Mouse (Mus musculus): ENCODE results near the gene Oit3.

Oit3 gene

GRCm38 (mm10) chr10:59441735-59442134 lies at the start of gene Oit3:
Gene Oit3, minus strand, starts transcription at chr10:59441778.
- DNase-seq: no peak

DNA sequence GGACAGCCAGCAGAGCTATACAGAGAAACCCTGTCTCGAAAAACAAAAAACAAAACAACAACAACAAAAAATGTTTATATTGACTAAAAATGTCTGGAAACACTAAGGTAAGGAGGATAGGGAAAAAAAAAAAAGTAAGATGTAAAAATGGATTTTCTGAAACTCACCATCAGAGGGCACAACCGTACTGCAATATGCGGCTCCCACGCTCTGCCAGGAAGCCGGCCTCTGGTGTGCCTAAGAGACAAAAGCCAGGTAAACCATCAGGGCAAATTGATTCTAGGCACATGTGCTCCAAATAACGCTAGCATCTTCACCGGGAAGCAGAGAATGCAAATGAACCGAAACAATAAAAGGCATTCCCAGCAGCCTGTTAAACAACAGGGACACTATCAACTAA lies 49.3 kb upstream of the Oit3 start:
- DNase-seq: peak; percentile 59

DNA sequence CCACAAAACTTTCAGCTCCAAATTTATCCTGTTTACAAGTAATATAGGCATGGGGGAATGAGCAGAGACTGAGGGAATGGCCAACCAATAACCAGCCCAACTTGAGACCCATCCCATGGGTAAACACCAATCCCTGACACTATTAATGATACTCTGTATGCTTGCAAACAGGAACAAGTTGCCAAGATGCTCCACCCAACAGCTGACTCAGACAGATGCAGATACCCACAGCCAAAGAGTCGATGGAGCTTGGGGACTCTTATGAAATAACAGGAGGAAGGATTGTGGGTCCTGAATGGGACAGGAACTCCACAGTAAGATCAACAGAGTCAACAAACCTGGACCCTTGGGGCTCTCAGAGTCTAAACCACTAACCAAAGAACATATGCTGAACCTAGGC lies 47.8 kb upstream of the Oit3 start:
- DNase-seq: no peak

- DNase-seq: no peak
Observed at GRCm38 (mm10) chr10:59487351-59487750, 45.8 kb upstream of the Oit3 start.

DNA sequence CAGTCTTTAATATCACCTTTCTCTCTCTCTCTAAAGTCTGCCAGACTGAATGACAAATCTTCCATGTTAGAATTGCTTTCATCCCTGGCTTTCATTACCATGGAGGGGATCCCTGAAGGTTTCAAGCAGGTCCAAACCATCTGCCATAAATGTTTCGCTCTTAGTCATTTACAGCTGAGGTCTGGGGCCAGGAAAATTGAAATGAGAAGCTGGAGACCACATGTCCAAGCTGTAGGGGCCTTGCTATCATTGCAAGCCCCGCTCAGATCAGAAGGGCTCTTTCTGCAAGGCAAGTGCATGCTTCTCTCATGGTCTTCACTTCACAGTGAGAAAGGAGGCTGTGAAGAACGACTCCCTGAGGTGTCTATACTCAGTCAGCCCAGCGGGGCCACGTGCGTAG lies 42.7 kb upstream of the Oit3 start:
- no peak for DNase-seq

GRCm38 (mm10) chr10:59481381-59481780 lies 39.8 kb upstream of the Oit3 start:
- DNase-seq: no peak

DNA sequence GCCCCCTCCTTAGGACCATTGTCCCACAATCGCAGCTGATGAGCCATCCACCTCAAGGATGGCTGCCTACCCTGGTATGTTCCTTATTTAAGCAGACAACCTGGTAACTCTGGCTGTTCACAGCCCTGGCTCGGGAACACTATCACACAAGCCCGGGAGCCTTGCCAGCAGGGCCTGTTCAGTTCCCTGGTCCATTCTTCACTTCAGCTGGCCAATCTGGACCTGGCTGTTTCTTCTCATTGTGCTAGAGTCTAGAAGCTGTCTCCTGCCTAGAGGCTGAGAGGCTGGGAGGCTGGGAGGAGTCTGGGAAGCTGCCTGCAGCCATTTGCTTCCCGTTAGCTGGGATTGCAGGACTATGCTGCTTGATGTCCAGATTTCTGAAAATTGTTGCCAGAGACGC lies 28.9 kb upstream of the Oit3 start:
- DNase-seq: peak; percentile 69

DNA sequence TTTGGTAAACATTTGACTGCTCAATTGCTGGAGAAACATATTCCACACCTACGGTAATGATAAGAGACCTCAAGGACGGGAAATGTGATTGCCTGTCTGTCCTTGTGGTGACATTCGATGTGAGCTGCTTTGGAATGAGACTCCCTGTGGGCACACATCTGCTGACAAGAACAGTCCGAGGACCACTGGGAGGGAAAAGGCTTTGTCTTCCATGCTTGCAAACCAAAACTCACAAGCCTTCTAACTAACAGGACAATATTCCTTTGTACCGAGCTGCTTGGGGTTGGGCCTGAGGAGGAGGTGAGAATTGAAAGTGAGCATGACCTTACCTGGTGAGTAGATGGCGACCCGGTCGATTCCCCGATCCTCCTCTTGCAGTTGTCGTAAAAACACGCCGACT lies 25.7 kb upstream of the Oit3 start:
- no peak for DNase-seq

DNA sequence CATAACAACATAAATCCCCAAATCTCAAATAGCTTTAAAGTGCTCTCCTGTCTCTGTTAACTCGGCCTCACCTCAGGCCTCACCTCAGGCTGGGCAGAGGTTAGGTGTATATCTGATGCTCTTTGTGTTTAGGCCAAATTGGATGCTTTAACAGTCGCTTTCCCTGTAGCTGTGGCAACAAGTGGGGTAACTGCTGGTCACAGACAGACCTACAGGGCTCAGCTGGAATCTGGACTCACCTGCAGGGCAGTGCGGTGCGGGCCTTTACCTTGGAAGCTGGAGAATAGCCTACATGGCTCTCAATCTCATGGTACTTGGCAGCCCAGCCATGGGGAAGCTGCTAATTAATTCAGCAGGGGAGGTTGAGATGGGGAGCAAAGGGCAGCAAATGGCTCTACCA lies 25.0 kb upstream of the Oit3 start:
- no peak for DNase-seq

- DNase-seq: no peak
Observed at GRCm38 (mm10) chr10:59465546-59465945, 24.0 kb upstream of the Oit3 start.

DNA sequence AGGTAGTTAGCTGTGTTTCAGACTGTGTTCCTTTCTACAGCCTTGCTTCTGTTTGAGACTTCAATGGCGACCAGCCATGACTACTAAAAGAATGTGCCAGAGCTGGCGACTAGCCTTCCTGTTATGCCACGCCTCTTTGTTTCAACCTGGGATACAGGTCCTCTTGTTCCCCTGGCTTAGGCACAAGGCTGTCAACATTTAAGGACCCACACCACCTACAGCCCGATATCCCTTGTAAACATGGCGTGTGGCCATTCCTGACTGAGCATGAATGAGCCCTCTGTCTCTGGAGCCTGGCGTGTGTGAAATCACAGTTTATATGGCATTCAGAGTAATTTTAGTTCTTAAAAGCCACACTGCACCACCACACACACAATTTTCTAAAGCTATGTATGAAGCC lies 20.7 kb upstream of the Oit3 start:
- DNase-seq: no peak

- no peak for DNase-seq
Observed at GRCm38 (mm10) chr10:59459767-59460166, 18.2 kb upstream of the Oit3 start.

GRCm38 (mm10) chr10:59454631-59455030 lies 13.1 kb upstream of the Oit3 start:
- DNase-seq: no peak

DNA sequence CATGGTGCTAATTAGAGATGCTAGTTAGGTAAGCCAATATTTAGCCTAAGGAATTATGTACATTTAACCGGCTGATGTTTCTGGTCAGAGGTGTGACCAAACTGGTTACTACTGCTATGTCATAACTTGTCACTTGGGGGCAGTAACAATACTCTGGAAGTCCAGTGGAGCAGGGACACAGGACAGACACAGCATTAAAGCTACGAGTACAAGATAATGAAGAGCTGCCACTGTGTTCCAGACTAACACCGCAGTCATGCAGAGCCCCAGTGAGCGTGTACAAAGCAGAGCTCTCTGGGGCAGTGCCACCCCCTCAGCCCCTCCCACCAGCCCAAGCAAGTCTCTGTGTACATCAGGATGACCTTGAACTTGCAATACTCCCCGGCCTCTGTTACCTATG lies 10.3 kb upstream of the Oit3 start:
- no peak for DNase-seq

DNA sequence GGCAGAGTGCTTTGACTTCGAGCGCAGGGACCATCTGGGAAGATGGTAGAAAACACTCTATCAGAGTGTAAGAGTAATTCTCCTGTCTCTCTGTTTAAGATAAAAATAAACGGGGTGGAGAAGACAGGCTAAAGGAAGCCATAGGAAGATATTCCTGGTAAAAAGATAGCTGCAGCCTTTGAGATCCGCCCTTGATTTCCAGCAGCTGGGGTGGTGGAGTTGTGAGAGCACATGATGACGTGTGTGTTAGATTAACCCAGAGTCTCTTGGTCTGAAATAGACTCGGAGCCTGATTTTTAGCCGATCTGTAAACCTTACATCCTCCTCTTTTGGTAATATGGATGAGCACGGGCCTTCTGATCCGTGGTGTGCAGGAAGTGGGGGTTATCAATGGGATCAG lies 6.0 kb upstream of the Oit3 start:
- no peak for DNase-seq

- no peak for DNase-seq
Observed at GRCm38 (mm10) chr10:59446911-59447437, 5.4 kb upstream of the Oit3 start.

DNA sequence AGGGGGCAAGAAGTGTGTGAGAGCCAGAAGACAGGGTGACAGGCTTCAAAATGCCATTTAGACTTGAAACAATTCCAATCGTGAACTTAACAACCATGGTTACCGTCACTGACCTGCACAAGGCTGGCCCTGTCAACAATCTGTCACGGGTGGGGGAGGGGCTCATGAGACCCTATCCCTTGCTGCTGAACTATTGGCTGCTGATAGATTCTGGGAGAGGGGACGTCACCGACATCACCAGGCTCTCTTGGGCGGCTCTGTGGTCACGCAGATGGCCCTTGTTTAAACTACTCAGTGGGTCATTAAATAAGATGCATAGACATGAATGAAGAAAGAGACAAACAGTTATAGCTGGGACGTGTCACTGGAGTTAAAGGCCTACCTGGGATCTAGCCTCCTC lies 3.1 kb upstream of the Oit3 start:
- no peak for DNase-seq

GRCm38 (mm10) chr10:59444106-59444505 lies 2.5 kb upstream of the Oit3 start:
- no peak for DNase-seq

GRCm38 (mm10) chr10:59443212-59443611 lies 1.6 kb upstream of the Oit3 start:
- DNase-seq: no peak

- DNase-seq: no peak
Observed at GRCm38 (mm10) chr10:59440177-59440576, 1.4 kb downstream of the Oit3 start.

DNA sequence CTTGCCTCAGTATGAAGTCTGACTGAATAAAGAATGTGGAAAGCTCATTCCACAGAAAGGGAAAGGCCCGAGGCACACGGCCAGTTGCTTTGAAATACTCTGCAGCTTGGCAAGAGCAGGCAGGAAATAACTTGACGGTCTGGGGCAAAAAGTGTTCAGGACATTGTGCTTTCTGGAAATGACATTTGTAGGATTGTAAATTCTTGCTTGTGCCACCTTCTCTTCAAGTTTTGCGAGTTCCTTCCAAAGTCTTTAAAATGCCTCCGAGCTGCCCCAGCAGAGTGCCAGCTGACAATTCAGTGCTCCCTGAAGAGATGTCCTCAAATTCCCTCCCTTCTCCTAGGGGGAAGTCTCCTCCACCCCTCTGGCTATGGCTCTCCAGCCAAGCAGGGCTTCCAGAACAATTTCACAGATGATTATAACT lies 2.1 kb downstream of the Oit3 start:
- no peak for DNase-seq

GRCm38 (mm10) chr10:59438651-59439050 lies 2.9 kb downstream of the Oit3 start:
- no peak for DNase-seq

DNA sequence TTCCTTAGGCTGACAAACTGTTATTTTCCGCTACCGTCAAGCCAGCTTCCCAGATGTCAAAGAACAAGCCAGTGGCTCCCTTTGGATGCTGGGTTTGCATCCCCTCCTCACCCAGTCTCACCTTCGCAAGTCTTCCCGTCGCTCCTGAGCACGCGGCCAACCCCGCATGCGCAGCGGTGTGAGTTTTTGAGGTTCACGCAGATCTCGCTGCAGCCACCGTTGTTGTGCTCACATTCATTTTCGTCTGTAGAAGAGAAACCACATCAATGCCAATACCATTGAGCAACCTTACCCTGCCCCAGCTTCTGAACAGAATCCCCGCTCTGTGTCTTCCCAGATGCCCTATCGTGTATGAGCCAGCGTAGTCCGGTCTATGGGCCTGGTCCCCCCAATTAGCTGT lies 5.8 kb downstream of the Oit3 start:
- no peak for DNase-seq

DNA sequence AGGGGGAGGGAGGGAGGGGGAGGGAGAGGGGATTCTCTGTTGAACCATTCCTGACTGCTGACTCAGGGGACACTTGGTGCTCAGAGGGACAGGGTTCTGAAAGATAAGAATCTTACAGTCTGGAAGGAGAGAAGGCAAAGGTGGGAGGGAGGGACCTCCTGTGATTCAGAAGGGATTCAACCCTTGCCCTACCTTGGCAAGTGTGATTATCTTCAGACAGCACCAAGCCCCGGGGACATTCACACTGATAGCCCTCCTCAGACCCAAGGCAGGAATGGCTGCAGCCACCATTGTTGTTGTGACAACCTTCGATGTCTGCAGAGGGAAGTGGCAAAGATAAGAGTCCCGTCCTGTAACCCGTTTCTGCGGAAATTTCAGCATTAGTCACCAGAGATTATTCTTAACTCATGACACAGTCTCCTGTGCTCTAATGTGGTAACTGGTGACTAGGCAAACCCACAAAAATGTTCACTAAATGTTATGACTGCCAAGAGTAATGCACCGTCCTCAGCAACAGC lies 10.8 kb downstream of the Oit3 start:
- DNase-seq: no peak

GRCm38 (mm10) chr10:59429448-59430135 lies 12.0 kb downstream of the Oit3 start:
- DNase-seq: no peak

All from cerebellum, adult 11 months (tissue).